Mouse (Mus musculus): ENCODE data around the gene Fkbp14.

DNA sequence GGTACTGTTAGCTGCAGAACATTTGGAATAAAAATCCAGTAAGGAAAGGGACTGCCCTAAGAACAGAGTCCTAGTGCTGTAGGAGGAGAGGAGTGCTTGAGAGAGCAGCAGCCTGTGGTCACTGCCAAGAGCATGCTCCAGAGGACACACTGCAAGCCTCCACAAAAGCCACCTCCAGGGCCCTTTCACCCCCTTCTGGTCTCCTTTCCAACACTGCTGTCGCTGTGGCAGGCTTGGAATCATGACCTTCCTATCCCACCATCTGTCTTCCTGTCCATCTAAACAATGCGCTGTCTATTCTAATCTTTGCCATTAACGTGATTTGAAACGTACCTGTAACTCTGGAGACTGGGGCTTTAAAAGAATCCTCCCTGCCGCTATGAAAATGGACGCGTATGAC lies 38.6 kb downstream of the Fkbp14 start:
- no peak for TF ChIP-seq POLR2A (IDR thresholded peaks at IDR 0.05; ENCODE audit: extremely low read depth, insufficient read depth, low read length)
- no peak for TF ChIP-seq CTCF (IDR thresholded peaks at IDR 0.05; ENCODE audit: low read depth, low read length)

Data from liver, adult 2 months (tissue).